Mouse (Mus musculus) forebrain, embryonic 12.5 days (tissue): ENCODE measurements around the gene Frmd5. TPM values are rescaled to one million over a fixed set of nuclear protein-coding genes. Genes with fewer than 3 reads are reported as not detected.

Experiments used
- ATAC-seq: fragments of 200-750 bp; cut with Nextera tagmentation; 2 replicates; pipeline ENCODE4 v1.8.0; 2017; ENCODE audit warnings: moderate TSS enrichment; ENCODE audit not compliant: low FRiP score
- H3K27ac ChIP-seq: fragments of 300-500 bp; sonication (generic); 2 replicates; pipeline ENCODE4 v1.5.1; 2016; ENCODE audit warnings: mild to moderate bottlenecking
- H3K27me3 ChIP-seq: fragments of 300-500 bp; sonication (generic); 2 replicates; pipeline ENCODE4 v1.6.1; 2016; ENCODE audit warnings: mild to moderate bottlenecking
- H3K36me3 ChIP-seq: fragments of 300-500 bp; sonication (generic); replicated peaks from 2 replicates; pipeline ENCODE4 v1.6.1; 2016; ENCODE audit warnings: mild to moderate bottlenecking
- H3K4me1 ChIP-seq: fragments of 300-500 bp; sonication (generic); 2 replicates; pipeline ENCODE4 v1.6.1; 2016
- H3K4me2 ChIP-seq: fragments of 300-500 bp; sonication (generic); 2 replicates; pipeline ENCODE4 v1.6.1; 2016; ENCODE audit warnings: mild to moderate bottlenecking, moderate library complexity
- H3K4me3 ChIP-seq: fragments of 300-500 bp; sonication (generic); replicated peaks from 2 replicates; pipeline ENCODE4 v1.5.1; 2016; ENCODE audit warnings: mild to moderate bottlenecking
- H3K9ac ChIP-seq: fragments of 300-500 bp; sonication (generic); 2 replicates; pipeline ENCODE4 v1.6.1; 2016; ENCODE audit warnings: mild to moderate bottlenecking
- H3K9me3 ChIP-seq: fragments of 300-500 bp; sonication (generic); 2 replicates; pipeline ENCODE4 v1.6.1; 2016
- WGBS: fragments of 180-500 bp; shearing (Covaris S2); methylation state at CpG from one replicate; pipeline ENCODE4 v1.1.7; 2016; 5-methylcytosine and 5-hydroxymethylcytosine counted together
- polyA plus RNA-seq: library from polyadenylated mRNA; unstranded; fragments of >200 nt; fragmentation: Nextera tagmentation; extraction: Ambion mirVana; gene quantifications from 2 replicates; pipeline ENCODE4 v1.2.1, GENCODE M21; 2016

Gene Frmd5
- polyA plus RNA-seq, 1 experiment from 2014 or later, result 30.8 TPM

DNA sequence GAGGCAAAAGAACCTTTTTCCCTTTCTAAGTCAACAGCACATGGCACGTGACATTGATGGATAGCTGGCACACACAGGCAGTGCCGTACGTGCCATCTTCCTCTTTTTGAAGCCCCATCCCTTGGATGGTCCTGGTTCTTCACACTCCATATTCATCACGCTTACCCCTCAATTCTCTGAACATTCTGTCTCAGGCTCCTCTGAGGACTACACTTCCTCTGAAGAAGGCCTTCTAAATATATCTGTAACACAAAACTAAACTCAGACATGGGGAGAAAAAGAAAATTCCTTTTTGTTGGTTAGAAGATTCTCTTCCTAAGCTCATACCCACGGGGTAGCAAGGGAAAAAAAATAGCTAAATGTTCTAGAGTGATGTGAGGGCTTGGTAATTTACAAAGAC, 131.0 kb downstream of the Frmd5 start:
- H3K4me1 ChIP-seq, result peaks cover 12% of the 10 kb centered on the region
- no peaks in the 10 kb centered on the region for H3K36me3 ChIP-seq
- no peaks in the 10 kb centered on the region for H3K27me3 ChIP-seq
- no peak overlapping the region for H3K4me3 ChIP-seq
- H3K4me2 ChIP-seq, result no peak overlapping the region
- 93% methylated on average over 5 of the region's 5 CpGs for WGBS
- no peak for ATAC-seq
- no peak overlapping the region for H3K9ac ChIP-seq
- no peak overlapping the region for H3K27ac ChIP-seq
- H3K9me3 ChIP-seq, result no peaks in the 10 kb centered on the region

DNA sequence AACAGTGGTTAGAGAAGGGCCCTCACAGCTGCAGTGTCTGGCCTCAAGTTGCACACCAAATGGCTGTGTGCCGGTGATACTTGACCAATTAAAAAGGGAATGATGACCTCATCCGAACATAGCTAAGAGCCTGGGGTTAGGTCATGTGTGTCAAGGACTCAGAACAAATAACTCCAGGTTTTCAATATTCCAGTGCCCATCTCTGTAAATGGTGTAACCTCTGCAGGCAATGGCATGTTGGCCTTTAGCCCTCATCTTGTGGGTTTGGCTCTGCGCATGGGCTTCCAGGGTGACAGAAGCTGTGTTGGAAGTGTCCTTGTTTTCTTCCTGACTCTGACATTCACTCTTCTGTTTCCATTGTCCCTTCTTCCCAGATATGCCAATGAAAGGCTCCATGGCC, 131.8 kb downstream of the Frmd5 start:
- Histone ChIP-seq H3K9ac (no peak overlapping the region), H3K27ac (no peak overlapping the region), H3K4me2 (no peak overlapping the region), H3K4me3 (no peak overlapping the region), H3K36me3 (no peaks in the 10 kb centered on the region), H3K4me1 (peaks cover 12% of the 10 kb centered on the region), H3K9me3 (no peaks in the 10 kb centered on the region), H3K27me3 (no peaks in the 10 kb centered on the region)
- WGBS, result 76% methylated on average over 3 of the region's 3 CpGs
- ATAC-seq, result no peak

DNA sequence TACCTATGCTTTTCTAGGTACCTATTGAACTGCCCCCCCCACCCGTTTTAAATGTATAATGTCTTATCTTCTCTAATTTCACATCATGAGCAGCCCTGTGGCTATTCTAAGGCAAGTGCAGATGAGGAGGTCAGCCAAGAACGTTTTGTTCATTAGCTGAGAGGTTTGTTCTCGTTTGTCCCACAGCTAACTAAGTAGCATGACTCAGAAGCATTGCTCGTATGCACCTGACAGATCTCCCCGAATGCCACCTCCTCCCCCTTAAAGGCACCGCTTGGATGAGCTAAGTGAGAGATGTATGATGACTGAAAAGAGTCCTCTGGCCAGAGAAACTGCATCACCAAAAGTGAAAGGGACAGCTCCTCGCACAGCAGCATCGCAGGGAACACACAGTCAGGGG, 132.7 kb downstream of the Frmd5 start:
- no peak for ATAC-seq
- Histone ChIP-seq H3K4me1 (peaks cover 12% of the 10 kb centered on the region), H3K4me2 (no peak overlapping the region), H3K9me3 (no peaks in the 10 kb centered on the region), H3K36me3 (no peaks in the 10 kb centered on the region), H3K9ac (no peak overlapping the region), H3K4me3 (no peak overlapping the region), H3K27me3 (no peaks in the 10 kb centered on the region), H3K27ac (no peak overlapping the region)
- WGBS, result 58% methylated on average over 8 of the region's 8 CpGs

DNA sequence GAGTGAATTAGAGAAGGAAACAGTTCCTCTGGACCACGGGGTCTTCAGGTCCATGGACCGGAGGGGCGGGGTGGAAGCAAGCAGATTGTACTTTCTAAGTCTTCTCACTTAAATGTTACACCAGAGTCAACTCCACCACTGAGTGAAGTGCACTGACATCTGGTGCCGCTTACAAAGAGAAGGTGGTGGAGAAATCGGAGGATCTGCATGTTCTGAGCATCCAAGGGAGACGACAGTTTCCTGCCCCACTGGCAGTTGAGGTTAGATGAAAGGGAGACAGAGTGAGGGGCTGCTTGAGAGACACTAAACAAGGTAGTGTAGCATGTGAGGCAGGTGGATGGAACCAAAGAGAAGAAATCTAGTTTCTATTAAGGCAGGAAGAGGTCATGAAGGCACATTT, 137.0 kb downstream of the Frmd5 start:
- Histone ChIP-seq H3K36me3 (no peaks in the 10 kb centered on the region), H3K4me1 (0 out of 2 replicates have a peak, but pooled peaks cover 2% of the 10 kb centered on the region), H3K9ac (no peak overlapping the region), H3K27me3 (no peaks in the 10 kb centered on the region), H3K4me3 (no peak overlapping the region), H3K4me2 (no peak overlapping the region), H3K27ac (no peak overlapping the region), H3K9me3 (no peaks in the 10 kb centered on the region)
- 90% methylated on average over 6 of the region's 6 CpGs for WGBS
- no peak for ATAC-seq

DNA sequence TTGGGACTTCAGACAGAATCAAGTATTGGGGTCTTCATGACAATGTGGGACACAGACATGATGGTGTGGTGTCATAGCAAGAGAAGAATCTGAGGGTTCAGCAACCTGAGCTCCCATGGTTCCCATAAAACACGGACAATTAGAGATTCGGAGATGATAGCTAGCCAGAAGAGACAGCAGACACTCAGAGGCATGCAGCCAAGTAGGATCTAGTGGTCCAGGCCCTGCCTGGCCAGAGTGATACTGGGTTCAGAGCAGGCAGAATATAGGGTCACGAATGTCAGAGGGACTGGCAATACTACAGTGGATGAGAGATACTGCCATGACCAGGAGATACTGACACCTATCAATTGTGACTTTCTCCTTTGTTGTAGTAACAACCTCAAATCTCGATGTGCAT, 138.6 kb downstream of the Frmd5 start:
- no peaks in the 10 kb centered on the region for H3K9me3 ChIP-seq
- H3K4me3 ChIP-seq, result no peak overlapping the region
- no peaks in the 10 kb centered on the region for H3K27me3 ChIP-seq
- no peak overlapping the region for H3K4me2 ChIP-seq
- no peaks in the 10 kb centered on the region for H3K36me3 ChIP-seq
- 0 out of 2 replicates have a peak, but pooled peaks cover 2% of the 10 kb centered on the region for H3K4me1 ChIP-seq
- no peak overlapping the region for H3K9ac ChIP-seq
- 91% methylated on average over 4 of the region's 4 CpGs for WGBS
- H3K27ac ChIP-seq, result no peak overlapping the region
- no peak for ATAC-seq

DNA sequence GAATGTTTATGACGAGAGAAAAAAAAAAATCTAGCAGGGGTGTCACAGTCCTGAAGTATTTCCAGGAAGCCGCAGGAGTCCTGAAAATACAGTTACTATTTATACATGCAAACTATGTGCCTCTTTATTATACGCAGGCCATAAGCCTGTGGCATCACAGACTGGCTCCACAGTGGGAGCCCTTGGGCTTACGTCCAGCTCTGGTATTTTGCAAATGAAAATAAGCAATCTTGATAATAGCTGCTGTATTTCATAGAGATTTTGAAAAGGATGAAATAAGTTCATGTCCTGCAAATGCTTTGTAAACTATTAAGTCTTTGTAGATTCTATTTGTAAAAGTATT, 145.8 kb downstream of the Frmd5 start:
- H3K9me3 ChIP-seq, result no peaks in the 10 kb centered on the region
- no peak overlapping the region for H3K4me2 ChIP-seq
- no peaks in the 10 kb centered on the region for H3K27me3 ChIP-seq
- H3K9ac ChIP-seq, result no peak overlapping the region
- no peak; the same call in 1 of the 2 replicates for ATAC-seq
- H3K27ac ChIP-seq, result 0 out of 2 replicates have a peak overlapping the region, but pooled peaks have one; percentile 26
- peaks cover 12% of the 10 kb centered on the region for H3K4me1 ChIP-seq
- no peaks in the 10 kb centered on the region for H3K36me3 ChIP-seq
- H3K4me3 ChIP-seq, result no peak overlapping the region
- WGBS, result 59% methylated on average over 4 of the region's 4 CpGs

DNA sequence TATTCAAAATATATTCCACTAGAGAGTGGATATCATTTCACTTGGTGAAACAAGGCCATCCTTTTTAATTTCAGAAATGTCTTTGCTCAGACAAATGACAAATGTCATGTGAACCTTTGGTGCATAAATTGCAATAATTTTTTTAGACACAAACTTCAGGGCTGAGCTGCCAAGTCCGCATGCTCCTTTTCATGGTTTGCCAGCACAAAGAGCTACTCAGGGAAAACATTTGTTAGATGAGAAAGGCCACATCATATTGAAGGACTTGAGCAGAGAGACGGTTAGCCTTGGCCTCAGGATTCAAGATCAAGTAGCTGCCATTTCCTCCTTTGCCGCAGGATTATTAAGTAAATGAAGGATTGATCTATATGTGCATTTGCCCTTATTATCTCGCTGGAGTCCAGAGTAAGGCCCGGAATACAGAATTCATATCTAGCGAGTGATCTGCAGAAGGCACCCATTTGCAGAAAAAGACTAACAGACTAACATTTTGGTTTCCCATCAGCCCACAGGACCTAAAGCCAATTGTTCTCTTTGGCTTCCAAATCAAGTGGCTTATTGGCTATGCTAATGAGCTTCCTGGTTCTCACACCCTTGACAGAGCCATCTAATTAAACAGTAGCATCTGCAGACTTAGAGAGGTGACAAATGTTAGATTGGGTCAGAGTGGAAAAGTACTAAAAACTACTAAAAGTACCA, 146.3 kb downstream of the Frmd5 start:
- no peaks in the 10 kb centered on the region for H3K9me3 ChIP-seq
- H3K36me3 ChIP-seq, result no peaks in the 10 kb centered on the region
- H3K9ac ChIP-seq, result no peak overlapping the region
- WGBS, result 63% methylated on average over 6 of the region's 6 CpGs
- H3K27me3 ChIP-seq, result no peaks in the 10 kb centered on the region
- no peak overlapping the region for H3K4me2 ChIP-seq
- H3K4me1 ChIP-seq, result peaks cover 12% of the 10 kb centered on the region
- no peak overlapping the region for H3K4me3 ChIP-seq
- ATAC-seq, result no peak; the same call in 1 of the 2 replicates
- H3K27ac ChIP-seq, result peak overlapping the region; percentile 63; the same call in 1 of the 2 replicates

DNA sequence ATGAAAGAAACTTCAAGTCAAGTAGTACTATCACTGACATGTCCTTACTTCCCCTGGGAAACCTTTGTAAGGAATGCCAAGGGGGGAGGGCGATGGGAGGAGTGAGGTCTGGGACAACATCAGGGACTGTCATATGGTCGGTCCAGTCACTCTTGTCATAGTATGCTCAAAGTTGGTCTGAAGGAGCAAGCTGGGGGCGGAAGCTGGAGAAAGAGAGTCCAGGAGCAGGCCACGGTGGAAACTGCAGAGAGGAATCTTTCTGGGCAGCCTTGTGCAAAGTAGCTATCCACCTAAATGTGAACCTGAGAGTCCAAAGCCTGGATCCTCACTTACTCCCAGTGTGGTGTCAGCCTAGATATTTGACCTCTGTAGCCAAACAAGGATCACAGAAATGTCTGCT, 147.5 kb downstream of the Frmd5 start:
- ATAC-seq, result no peak
- no peak overlapping the region for H3K9ac ChIP-seq
- WGBS, result 81% methylated on average over 4 of the region's 4 CpGs
- H3K27ac ChIP-seq, result no peak overlapping the region
- no peaks in the 10 kb centered on the region for H3K9me3 ChIP-seq
- H3K4me2 ChIP-seq, result no peak overlapping the region
- peaks cover 10% of the 10 kb centered on the region for H3K4me1 ChIP-seq
- no peaks in the 10 kb centered on the region for H3K36me3 ChIP-seq
- H3K27me3 ChIP-seq, result no peaks in the 10 kb centered on the region
- H3K4me3 ChIP-seq, result no peak overlapping the region

DNA sequence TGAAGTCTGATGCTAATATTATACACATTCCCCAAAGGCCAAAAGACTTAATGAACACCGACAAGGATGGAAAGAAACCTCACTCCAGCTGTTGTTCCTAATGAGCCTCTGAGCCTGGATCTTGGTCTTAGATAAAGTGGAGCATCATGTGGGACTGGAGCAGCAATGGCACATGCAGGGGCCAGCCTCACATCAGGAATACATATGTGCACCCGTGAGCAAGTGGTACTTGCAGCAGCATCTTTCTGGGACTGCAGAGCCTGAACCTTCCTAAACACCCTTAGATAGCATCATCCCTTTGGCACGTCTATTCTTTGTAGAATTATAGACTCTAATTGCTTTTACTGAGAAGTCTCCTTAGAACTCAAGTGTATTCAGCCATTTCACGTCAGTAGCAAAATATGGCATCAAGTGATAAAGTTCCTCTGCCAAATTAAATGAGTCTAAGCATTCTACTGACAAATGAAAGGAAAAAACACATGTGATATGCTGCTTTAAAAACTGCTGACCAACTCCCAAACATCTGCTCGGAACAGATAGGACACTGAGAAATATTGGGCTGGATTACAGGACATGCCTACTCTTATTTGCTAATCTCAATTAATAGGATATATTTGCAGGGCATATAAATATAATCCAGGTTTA, 148.6 kb downstream of the Frmd5 start:
- Histone ChIP-seq H3K4me1 (peaks cover 10% of the 10 kb centered on the region), H3K27ac (no peak overlapping the region), H3K9me3 (no peaks in the 10 kb centered on the region), H3K4me3 (no peak overlapping the region), H3K36me3 (no peaks in the 10 kb centered on the region), H3K4me2 (no peak overlapping the region), H3K27me3 (no peaks in the 10 kb centered on the region), H3K9ac (no peak overlapping the region)
- ATAC-seq, result no peak
- WGBS, result 87% methylated on average over 5 of the region's 5 CpGs

DNA sequence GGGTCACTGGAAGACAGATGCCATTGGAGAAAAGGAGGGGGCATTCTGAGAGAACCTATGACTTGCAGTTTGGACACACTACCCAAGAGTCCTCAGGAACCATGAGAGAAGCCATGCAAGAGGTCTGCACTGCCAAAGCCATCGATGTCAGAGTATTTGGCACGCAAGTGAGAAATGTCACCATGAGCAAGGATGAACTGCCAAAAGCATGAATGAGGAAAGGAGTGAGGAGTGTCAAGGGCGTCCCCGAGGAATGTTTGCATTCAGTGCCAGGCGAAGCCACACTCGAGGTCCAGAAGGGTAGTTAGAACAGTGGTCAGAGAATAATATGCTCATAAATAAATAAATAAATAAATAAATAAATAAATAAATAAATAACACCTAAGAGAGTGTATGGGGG, 150.9 kb downstream of the Frmd5 start:
- H3K4me2 ChIP-seq, result no peak overlapping the region
- H3K4me1 ChIP-seq, result peaks cover 6% of the 10 kb centered on the region
- no peaks in the 10 kb centered on the region for H3K9me3 ChIP-seq
- no peaks in the 10 kb centered on the region for H3K36me3 ChIP-seq
- 97% methylated on average over 6 of the region's 6 CpGs for WGBS
- H3K9ac ChIP-seq, result no peak overlapping the region
- H3K4me3 ChIP-seq, result no peak overlapping the region
- no peaks in the 10 kb centered on the region for H3K27me3 ChIP-seq
- no peak for ATAC-seq
- H3K27ac ChIP-seq, result no peak overlapping the region

DNA sequence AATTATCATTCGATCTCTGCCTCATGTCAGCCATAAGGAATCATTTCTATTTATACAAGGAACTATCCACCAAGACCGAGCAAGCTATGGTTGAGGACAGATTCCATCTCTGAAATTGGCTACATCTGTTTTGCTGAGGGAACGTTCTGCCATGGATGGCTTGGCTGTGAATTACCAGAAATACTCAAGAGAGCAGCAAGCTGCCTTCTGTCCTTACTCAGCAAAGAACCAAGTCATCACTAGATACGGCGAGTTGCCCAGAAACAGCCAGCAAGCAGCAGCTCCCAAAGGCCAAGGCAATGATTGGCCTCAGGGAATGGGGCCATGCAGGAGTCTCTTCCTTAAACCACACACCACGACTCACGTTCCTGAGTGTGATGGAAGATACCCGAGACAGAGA, 151.8 kb downstream of the Frmd5 start:
- Histone ChIP-seq H3K4me2 (no peak overlapping the region), H3K9ac (no peak overlapping the region), H3K4me3 (no peak overlapping the region), H3K27me3 (no peaks in the 10 kb centered on the region), H3K36me3 (no peaks in the 10 kb centered on the region), H3K9me3 (no peaks in the 10 kb centered on the region), H3K4me1 (no peaks in the 10 kb centered on the region), H3K27ac (no peak overlapping the region)
- 88% methylated on average over 8 of the region's 8 CpGs for WGBS
- ATAC-seq, result no peak

DNA sequence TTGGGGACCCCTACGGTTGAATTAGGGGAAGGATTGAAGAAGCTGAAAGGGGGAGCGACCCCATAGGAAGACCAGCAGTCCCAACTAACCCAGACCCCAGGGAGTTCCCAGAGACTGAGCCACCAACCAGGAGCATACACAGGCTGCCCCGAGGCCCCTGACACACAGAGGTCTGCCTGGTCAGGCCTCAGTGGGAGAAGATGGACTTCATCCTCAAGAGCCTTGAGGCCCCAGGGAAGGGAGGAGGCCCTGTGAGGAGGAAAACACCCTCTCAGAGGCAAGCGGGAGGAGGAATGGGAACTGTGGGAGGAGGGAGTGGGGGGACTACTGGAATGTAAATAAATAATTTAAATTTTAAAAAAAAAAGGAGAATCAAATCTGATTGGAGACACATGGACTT, 160.4 kb downstream of the Frmd5 start:
- H3K9me3 ChIP-seq, result no peaks in the 10 kb centered on the region
- ATAC-seq, result no peak
- 81% methylated on average over 4 of the region's 4 CpGs for WGBS

DNA sequence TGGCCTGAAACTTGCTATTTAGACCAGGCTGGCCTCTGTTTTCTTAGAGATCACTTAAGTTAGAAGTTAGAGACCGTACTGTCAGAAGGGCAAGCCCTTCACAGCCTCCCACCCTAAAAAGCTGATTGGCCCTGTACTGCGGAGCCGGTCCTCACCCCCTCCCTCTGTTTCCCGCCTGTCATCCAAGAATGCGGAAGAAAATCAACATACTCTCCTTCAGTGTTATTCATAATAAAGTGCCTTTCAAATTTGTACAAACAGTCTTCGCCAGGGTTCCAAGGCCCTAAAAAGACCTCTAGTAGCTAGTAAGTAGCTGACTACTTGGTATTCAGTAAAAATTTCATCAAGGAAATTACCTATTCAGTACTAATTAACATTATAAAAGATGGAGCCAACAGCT, 164.0 kb downstream of the Frmd5 start:
- peak overlapping the region; percentile 26 for H3K4me2 ChIP-seq
- no peaks in the 10 kb centered on the region for H3K9me3 ChIP-seq
- H3K36me3 ChIP-seq, result no peaks in the 10 kb centered on the region
- no peak overlapping the region for H3K4me3 ChIP-seq
- H3K4me1 ChIP-seq, result peaks cover 20% of the 10 kb centered on the region
- 17% methylated on average over 6 of the region's 6 CpGs for WGBS
- H3K9ac ChIP-seq, result no peak overlapping the region
- no peaks in the 10 kb centered on the region for H3K27me3 ChIP-seq
- ATAC-seq, result no peak; the same call in 1 of the 2 replicates
- no peak overlapping the region; the same call in 1 of the 2 replicates for H3K27ac ChIP-seq

More for the DNA sequence above, 160.4 kb downstream of the Frmd5 start:
- H3K4me1 ChIP-seq, result peaks cover 20% of the 10 kb centered on the region
- no peaks in the 10 kb centered on the region for H3K27me3 ChIP-seq
- no peak overlapping the region for H3K27ac ChIP-seq
- H3K4me2 ChIP-seq, result no peak overlapping the region
- H3K4me3 ChIP-seq, result no peak overlapping the region
- H3K9ac ChIP-seq, result no peak overlapping the region
- no peaks in the 10 kb centered on the region for H3K36me3 ChIP-seq
